In genomic region chr14:122402716-122403258, GRCm38 (mm10) we compare ENCODE assay signal across 26 mouse cellular contexts. TPM values are rescaled to one million over a fixed set of nuclear protein-coding genes. Genes with fewer than 3 reads are reported as not detected.
A peak's percentile ranks its signal among the peaks of the same experiment; 100 is the strongest.
DNase-seq lines count a peak whose midpoint lies in the region; ATAC-seq and TF ChIP-seq lines count a peak whose summit lies in the region.
"Had no signal": no experiment of that assay in that cellular context is flagged by ENCODE, and none has a peak within 500 bp of the region (broad histone marks: within the 10 kb centered on the region; RNA-seq: fewer than 3 reads in every experiment).

No protein-coding gene starts in this region.

- WGBS in forebrain, embryonic 10.5 days: 12% methylated on average over 12 of the region's 12 CpGs
- WGBS in forebrain, postnatal 0 days: 15% methylated on average over 12 of the region's 12 CpGs
- 20% methylated on average over 12 of the region's 12 CpGs for WGBS in neural tube, embryonic 15.5 days
- 12% methylated on average over 12 of the region's 12 CpGs for whole genome bisulfite sequencing in hindbrain, embryonic 13.5 days
- WGBS in neural tube, embryonic 12.5 days: 13% methylated on average over 12 of the region's 12 CpGs

- peaks cover 65% of the 10 kb centered on the region for H3K4me1 ChIP-seq in forebrain, embryonic 10.5 days
- 0 out of 2 replicates have a peak, but pooled peaks cover 8% of the 10 kb centered on the region for H3K4me1 ChIP-seq in forebrain, postnatal 0 days (ENCODE audit: insufficient read depth)
- H3K4me1 ChIP-seq in neural tube, embryonic 15.5 days: peaks cover 19% of the 10 kb centered on the region
- peaks cover 43% of the 10 kb centered on the region for H3K4me1 ChIP-seq in hindbrain, embryonic 13.5 days (replicated peaks)
- peaks cover 39% of the 10 kb centered on the region for H3K4me1 ChIP-seq in neural tube, embryonic 12.5 days

- no peak for DNase-seq in forebrain, embryonic 10.5 days (ENCODE audit: extremely low spot score, low spot score)
- no peak for DNase-seq in forebrain, postnatal 0 days
- peak; percentile 32 for DNase-seq in neural tube, embryonic 10.5 days (ENCODE audit: extremely low spot score, low spot score)
- no peak for DNase-seq in adrenal gland, adult 2 months
- DNase-seq in natural killer cell, adult 2 months (ENCODE audit: low spot score in 2 of 2): no peak
- DNase-seq: cerebellum, adult 11 months; kidney, adult 2 months; kidney, postnatal 36 days; lung, adult 2 months; lung, postnatal 4 days; right cerebral cortex, postnatal 14 days; thymus, adult 2 months had no signal

- no peak for ATAC-seq in forebrain, postnatal 0 days
- ATAC-seq in neural tube, embryonic 15.5 days (ENCODE audit: low FRiP score): no peak
- no peak for ATAC-seq in hindbrain, embryonic 13.5 days (ENCODE audit: low FRiP score)
- peak; percentile 15; the same call in 1 of the 2 replicates for ATAC-seq in neural tube, embryonic 12.5 days (ENCODE audit: low FRiP score, low read depth)

- peaks cover 87% of the 10 kb centered on the region for H3K27me3 ChIP-seq in forebrain, embryonic 10.5 days (ENCODE audit: poor library complexity, severe bottlenecking)
- peaks cover 35% of the 10 kb centered on the region for H3K27me3 ChIP-seq in forebrain, postnatal 0 days (ENCODE audit: insufficient read depth, low read length)
- H3K27me3 ChIP-seq in neural tube, embryonic 15.5 days (replicated peaks): peaks cover 74% of the 10 kb centered on the region
- H3K27me3 ChIP-seq in hindbrain, embryonic 13.5 days: peaks cover 82% of the 10 kb centered on the region
- peaks cover 49% of the 10 kb centered on the region for H3K27me3 ChIP-seq in neural tube, embryonic 12.5 days (replicated peaks)

- H3K4me3 ChIP-seq in forebrain, embryonic 10.5 days: peak overlapping the region; percentile 0; the same call in 1 of the 2 replicates
- no peak overlapping the region for H3K4me3 ChIP-seq in forebrain, postnatal 0 days (ENCODE audit: low read depth, low read length)
- H3K4me3 ChIP-seq in neural tube, embryonic 15.5 days (replicated peaks): no peak overlapping the region
- no peak overlapping the region for H3K4me3 ChIP-seq in hindbrain, embryonic 13.5 days
- no peak overlapping the region for H3K4me3 ChIP-seq in neural tube, embryonic 12.5 days
- H3K4me3 ChIP-seq: embryonic facial prominence, embryonic 13.5 days; heart, embryonic 15.5 days; limb, embryonic 10.5 days; stomach, embryonic 15.5 days had no signal

- no peak overlapping the region for H3K4me2 ChIP-seq in forebrain, postnatal 0 days (ENCODE audit: low read depth)
- no peak overlapping the region for H3K4me2 ChIP-seq in neural tube, embryonic 15.5 days
- no peak overlapping the region for H3K4me2 ChIP-seq in hindbrain, embryonic 13.5 days
- no peak overlapping the region; the same call in 1 of the 2 replicates for H3K4me2 ChIP-seq in neural tube, embryonic 12.5 days (replicated peaks)
- H3K4me2 ChIP-seq: embryonic facial prominence, embryonic 13.5 days; heart, embryonic 15.5 days; liver, embryonic 11.5 days; stomach, embryonic 15.5 days had no signal

- H3K9ac ChIP-seq in forebrain, postnatal 0 days: no peak overlapping the region
- H3K9ac ChIP-seq in neural tube, embryonic 15.5 days (replicated peaks): no peak overlapping the region
- no peak overlapping the region for H3K9ac ChIP-seq in hindbrain, embryonic 13.5 days
- no peak overlapping the region for H3K9ac ChIP-seq in neural tube, embryonic 12.5 days
- H3K9ac ChIP-seq: embryonic facial prominence, embryonic 13.5 days; heart, embryonic 15.5 days; stomach, embryonic 15.5 days had no signal

- H3K27ac ChIP-seq in forebrain, embryonic 10.5 days: peak overlapping the region; percentile 12; the same call in 1 of the 2 replicates
- H3K27ac ChIP-seq in forebrain, postnatal 0 days (ENCODE audit: low read depth, low read length): no peak overlapping the region
- no peak overlapping the region for H3K27ac ChIP-seq in neural tube, embryonic 15.5 days (replicated peaks)
- H3K27ac ChIP-seq in hindbrain, embryonic 13.5 days: peak overlapping the region; percentile 49; the same call in 1 of the 2 replicates
- H3K27ac ChIP-seq in neural tube, embryonic 12.5 days: no peak overlapping the region
- H3K27ac ChIP-seq: embryonic facial prominence, embryonic 13.5 days; heart, embryonic 15.5 days; stomach, embryonic 15.5 days had no signal

- H3K36me3 ChIP-seq in forebrain, embryonic 10.5 days (replicated peaks): peaks cover 2% of the 10 kb centered on the region
- no peaks in the 10 kb centered on the region for H3K36me3 ChIP-seq in forebrain, postnatal 0 days (ENCODE audit: insufficient read depth)
- H3K36me3 ChIP-seq in neural tube, embryonic 15.5 days: no peaks in the 10 kb centered on the region
- no peaks in the 10 kb centered on the region for H3K36me3 ChIP-seq in hindbrain, embryonic 13.5 days
- H3K36me3 ChIP-seq in neural tube, embryonic 12.5 days: no peaks in the 10 kb centered on the region
- H3K36me3 ChIP-seq: embryonic facial prominence, embryonic 13.5 days; heart, embryonic 15.5 days; limb, embryonic 10.5 days; stomach, embryonic 15.5 days had no signal

- TF ChIP-seq CTCF in forebrain, postnatal 0 days (IDR thresholded peaks at IDR 0.05; ENCODE audit: low read depth): no peak

- H3K9me3 ChIP-seq in forebrain, embryonic 10.5 days: no peaks in the 10 kb centered on the region
- no peaks in the 10 kb centered on the region for H3K9me3 ChIP-seq in forebrain, postnatal 0 days (ENCODE audit: low read length)
- H3K9me3 ChIP-seq in neural tube, embryonic 15.5 days (replicated peaks): no peaks in the 10 kb centered on the region
- H3K9me3 ChIP-seq in hindbrain, embryonic 13.5 days: no peaks in the 10 kb centered on the region
- no peaks in the 10 kb centered on the region for H3K9me3 ChIP-seq in neural tube, embryonic 12.5 days
- H3K9me3 ChIP-seq: embryonic facial prominence, embryonic 13.5 days; heart, embryonic 15.5 days; limb, embryonic 10.5 days; stomach, embryonic 15.5 days had no signal

RNA-seq across cellular contexts. Expression of gene Gm5089, which starts 48.1 kb away (rescaled TPM):
- 1.0 and 1.9 TPM in 2 replicates for polyA plus RNA-seq in forebrain, embryonic 10.5 days (2016; fragmentation: Nextera tagmentation; extraction: Ambion mirVana)
- total RNA-seq in forebrain, postnatal 0 days (2014; rRNA removed): 0.33 and 0.38 TPM in 2 replicates
- polyA plus RNA-seq in forebrain, postnatal 0 days (2015; fragmentation: Nextera tagmentation; extraction: Ambion mirVana): 0.12 TPM in 1 of 2 replicates, not detected in the other
- polyA plus RNA-seq in neural tube, embryonic 15.5 days (2015; fragmentation: Nextera tagmentation; extraction: Ambion mirVana): 0.14 and 0.60 TPM in 2 replicates
- 1.8 and 3.0 TPM in 2 replicates for polyA plus RNA-seq in hindbrain, embryonic 13.5 days (2015; fragmentation: Nextera tagmentation; extraction: Ambion mirVana)
- 1.3 TPM in 2 replicates for polyA plus RNA-seq in neural tube, embryonic 12.5 days (2016; fragmentation: Nextera tagmentation; extraction: Ambion mirVana)
- total RNA-seq in adrenal gland, adult 2 months (2021): not detected
- polyA plus RNA-seq in adrenal gland, adult 2 months (2012; rRNA removed): not detected in 2 replicates
- total RNA-seq: gastrocnemius, adult 18-20 months; hematopoietic stem cell, adult 5-6 weeks; MEL had no signal
- polyA plus RNA-seq: gonadal fat pad, adult 2 months; heart, embryonic 15.5 days; kidney, adult 2 months; liver, embryonic 11.5 days; lung, adult 2 months; spleen, adult 2 months; stomach, embryonic 15.5 days; thymus, adult 2 months; urinary bladder, adult 2 months had no signal

Comparison
In these comparisons a context has a peak if more than half of its experiments do, and no peak if none do; other contexts are left out.
1. H3K27ac ChIP-seq: peak in forebrain, embryonic 10.5 days (single experiment) and hindbrain, embryonic 13.5 days (single experiment); none in forebrain, postnatal 0 days (single experiment), neural tube, embryonic 15.5 days (single experiment) and neural tube, embryonic 12.5 days (single experiment).